Mouse (Mus musculus): Measurements from ENCODE around the gene Card9. TPM values are rescaled to one million over a fixed set of nuclear protein-coding genes. Genes with fewer than 3 reads are reported as not detected.

The Card9 gene
- polyA plus RNA-seq, 1 experiment from 2014 or later: 0.41 TPM

DNA sequence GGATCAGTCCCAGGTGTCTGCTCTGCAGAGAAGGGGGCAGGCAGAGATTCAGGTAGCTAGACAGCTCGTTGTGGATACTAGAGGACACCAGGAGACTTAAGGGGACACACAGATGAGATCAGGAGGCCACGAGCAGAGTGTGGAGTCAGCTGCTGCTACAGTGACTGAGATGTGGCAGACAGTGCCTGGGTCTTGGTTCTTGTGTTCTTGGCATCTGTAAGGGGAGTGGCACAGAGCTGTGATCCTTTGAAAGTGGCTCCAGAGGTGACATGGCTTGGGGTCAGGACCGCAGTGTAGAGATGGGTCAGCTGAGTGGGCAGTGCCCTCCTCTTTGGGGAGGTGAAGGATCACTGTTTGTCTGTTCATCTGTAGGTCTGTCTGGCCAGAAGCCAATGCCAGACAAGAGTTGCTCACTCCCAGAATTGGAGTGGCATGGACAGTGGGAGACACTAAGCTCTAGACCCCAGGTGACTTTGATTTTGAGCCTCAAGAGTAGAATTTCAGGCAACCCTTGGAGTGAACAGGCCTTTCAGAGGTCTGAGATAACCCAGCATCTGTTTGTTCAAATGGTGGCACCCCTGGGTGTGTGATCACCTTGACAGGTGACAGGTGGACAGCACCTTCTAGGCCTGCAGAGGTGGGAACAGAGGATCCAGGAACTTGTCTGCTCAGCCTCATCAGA, 42.6 kb downstream of the Card9 start:
- 92% methylated on average over 3 of the region's 3 CpGs for WGBS
- H3K4me2 ChIP-seq (ENCODE audit: low read depth): no peak overlapping the region
- H3K4me3 ChIP-seq (ENCODE audit: low read depth, low read length): no peak overlapping the region

DNA sequence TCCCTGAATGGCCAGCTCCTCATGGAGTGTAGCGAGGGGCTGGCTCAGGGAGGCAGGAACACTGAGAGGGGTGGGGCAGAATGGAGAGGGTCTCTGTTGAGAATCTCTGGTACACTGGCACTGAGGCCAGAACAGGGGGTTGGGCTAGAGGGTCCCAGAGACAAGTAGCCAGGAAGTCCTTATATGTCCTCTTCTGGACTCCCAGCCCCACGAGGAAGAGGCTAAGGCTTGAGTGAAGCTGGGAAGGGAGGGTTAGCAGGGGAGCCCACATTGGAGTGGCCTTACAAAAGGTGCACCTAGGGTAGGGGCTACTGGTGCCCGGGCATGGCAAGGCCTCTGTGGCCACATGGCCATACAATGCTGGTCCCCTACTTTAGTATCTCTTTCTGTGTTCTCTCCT, 43.3 kb downstream of the Card9 start:
- 83% methylated on average over 3 of the region's 3 CpGs for WGBS
- DNase-seq (ENCODE audit: low spot score) (no peak), ATAC-seq (ENCODE audit: insufficient read depth, low FRiP score, low TSS enrichment) (no peak)
- Histone ChIP-seq H3K4me1 (ENCODE audit: control insufficient read depth, insufficient read depth, low read length) (peaks cover 24% of the 10 kb centered on the region), H3K27me3 (ENCODE audit: control insufficient read depth, insufficient read depth, low read length) (no peaks in the 10 kb centered on the region), H3K27ac (ENCODE audit: low read depth, low read length) (no peak overlapping the region), H3K4me3 (ENCODE audit: low read depth, low read length) (no peak overlapping the region), H3K36me3 (ENCODE audit: control insufficient read depth, insufficient read depth, low read length) (no peaks in the 10 kb centered on the region), H3K9ac (ENCODE audit: low read length) (no peak overlapping the region; the same call in 1 of the 2 replicates), H3K4me2 (ENCODE audit: low read depth) (peak overlapping the region; percentile 63), H3K9me3 (ENCODE audit: control insufficient read depth, low read length) (no peaks in the 10 kb centered on the region)

More for the DNA sequence above, 42.6 kb downstream of the Card9 start:
- peaks cover 2% of the 10 kb centered on the region; the same call in 1 of the 2 replicates for H3K36me3 ChIP-seq (ENCODE audit: control insufficient read depth, insufficient read depth, low read length)
- no peaks in the 10 kb centered on the region for H3K27me3 ChIP-seq (ENCODE audit: control insufficient read depth, insufficient read depth, low read length)
- no peak overlapping the region for H3K9ac ChIP-seq (ENCODE audit: low read length)
- no peaks in the 10 kb centered on the region for H3K9me3 ChIP-seq (ENCODE audit: control insufficient read depth, low read length)
- H3K4me1 ChIP-seq (ENCODE audit: control insufficient read depth, insufficient read depth, low read length): peaks cover 24% of the 10 kb centered on the region
- H3K27ac ChIP-seq (ENCODE audit: low read depth, low read length): no peak overlapping the region
- ATAC-seq (ENCODE audit: insufficient read depth, low FRiP score, low TSS enrichment) (no peak), DNase-seq (ENCODE audit: low spot score) (no peak)

GRCm38 (mm10) chr2:26316576-26317246, 44.0 kb downstream of the Card9 start:
- Histone ChIP-seq H3K27me3 (ENCODE audit: control insufficient read depth, insufficient read depth, low read length) (no peaks in the 10 kb centered on the region), H3K4me3 (ENCODE audit: low read depth, low read length) (peak overlapping the region; percentile 52), H3K27ac (ENCODE audit: low read depth, low read length) (no peak overlapping the region), H3K9me3 (ENCODE audit: control insufficient read depth, low read length) (no peaks in the 10 kb centered on the region), H3K9ac (ENCODE audit: low read length) (peak overlapping the region; percentile 83), H3K36me3 (ENCODE audit: control insufficient read depth, insufficient read depth, low read length) (no peaks in the 10 kb centered on the region), H3K4me1 (ENCODE audit: control insufficient read depth, insufficient read depth, low read length) (peaks cover 24% of the 10 kb centered on the region), H3K4me2 (ENCODE audit: low read depth) (peak overlapping the region; percentile 63)
- 79% methylated on average over 9 of the region's 9 CpGs for WGBS
- DNase-seq (ENCODE audit: low spot score): no peak
- no peak for ATAC-seq (ENCODE audit: insufficient read depth, low FRiP score, low TSS enrichment)

DNA sequence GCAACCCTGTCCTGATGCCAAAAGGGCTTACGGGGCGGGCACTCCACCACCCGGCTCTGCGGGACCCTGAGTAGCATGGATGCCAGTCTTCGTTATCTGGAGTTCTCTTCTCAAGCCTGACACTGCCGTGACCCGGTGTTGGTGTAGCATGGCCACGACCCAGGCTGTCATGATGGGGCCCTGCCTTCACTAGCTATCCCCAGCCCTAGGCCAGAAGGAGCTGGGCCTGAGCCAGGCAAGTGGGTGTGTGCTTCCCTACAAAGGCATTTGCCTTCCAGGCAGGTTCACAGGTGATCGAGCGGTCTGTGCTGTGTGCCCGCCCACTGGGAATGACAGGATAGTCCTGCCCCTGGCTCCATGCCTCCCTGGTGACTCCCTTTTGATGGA, 44.8 kb downstream of the Card9 start:
- Histone ChIP-seq H3K9me3 (ENCODE audit: control insufficient read depth, low read length) (no peaks in the 10 kb centered on the region), H3K9ac (ENCODE audit: low read length) (peak overlapping the region; percentile 83), H3K4me2 (ENCODE audit: low read depth) (peak overlapping the region; percentile 63), H3K27me3 (ENCODE audit: control insufficient read depth, insufficient read depth, low read length) (no peaks in the 10 kb centered on the region), H3K36me3 (ENCODE audit: control insufficient read depth, insufficient read depth, low read length) (no peaks in the 10 kb centered on the region), H3K4me3 (ENCODE audit: low read depth, low read length) (peak overlapping the region; percentile 52), H3K27ac (ENCODE audit: low read depth, low read length) (peak overlapping the region; percentile 72), H3K4me1 (ENCODE audit: control insufficient read depth, insufficient read depth, low read length) (peaks cover 24% of the 10 kb centered on the region)
- peak; percentile 70 for ATAC-seq (ENCODE audit: insufficient read depth, low FRiP score, low TSS enrichment)
- WGBS: under 1% methylated on average over 11 of the region's 11 CpGs
- peak; percentile 37 for DNase-seq (ENCODE audit: low spot score)

DNA sequence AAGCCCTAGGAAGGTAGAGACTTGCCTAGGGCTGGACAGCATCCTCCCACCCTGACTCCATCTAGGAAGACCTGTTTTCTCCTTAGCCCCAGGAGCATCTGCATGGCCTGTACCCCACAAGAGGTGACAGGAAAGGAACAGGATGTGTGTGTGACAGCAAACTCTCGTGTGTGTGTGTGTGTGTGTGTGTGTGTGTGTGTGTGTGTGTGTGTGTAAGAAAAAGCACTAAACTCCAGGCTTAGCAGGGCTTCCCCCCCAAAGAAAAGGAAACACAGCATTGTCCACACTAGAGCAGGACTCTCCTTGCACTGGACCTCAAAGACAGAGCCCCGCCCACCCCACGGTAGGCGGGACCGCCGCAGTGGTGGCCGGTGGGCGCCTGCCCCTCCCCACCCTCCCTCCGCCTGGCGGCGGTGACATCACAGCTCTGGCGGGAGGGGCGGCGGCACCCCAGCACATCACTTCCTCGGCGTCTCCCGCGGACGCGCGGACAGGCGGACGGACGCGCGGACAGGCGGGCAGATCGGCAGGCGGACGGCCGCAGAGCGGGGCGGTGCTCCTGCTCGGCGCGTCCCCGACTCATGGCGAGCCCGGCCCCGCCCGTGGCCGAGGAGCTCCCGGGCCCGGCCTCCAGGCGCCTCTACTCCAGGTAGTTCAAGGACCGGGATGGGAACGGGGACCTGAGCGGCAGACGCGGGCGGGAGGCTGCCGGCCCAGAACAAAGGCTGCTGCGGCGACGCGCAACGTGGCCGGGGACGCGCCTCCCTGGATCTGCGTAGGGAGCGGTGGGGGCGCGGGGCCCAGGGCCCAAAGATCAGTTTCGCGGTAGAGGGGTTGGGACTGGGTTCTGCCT, 45.4 kb downstream of the Card9 start, which contains the start of gene Gpsm1:
Gpsm1 (plus strand) TSS at position 444 of the 853 bp plus-strand sequence.
- H3K36me3 ChIP-seq (ENCODE audit: control insufficient read depth, insufficient read depth, low read length): no peaks in the 10 kb centered on the region
- peaks cover 24% of the 10 kb centered on the region for H3K4me1 ChIP-seq (ENCODE audit: control insufficient read depth, insufficient read depth, low read length)

DNA sequence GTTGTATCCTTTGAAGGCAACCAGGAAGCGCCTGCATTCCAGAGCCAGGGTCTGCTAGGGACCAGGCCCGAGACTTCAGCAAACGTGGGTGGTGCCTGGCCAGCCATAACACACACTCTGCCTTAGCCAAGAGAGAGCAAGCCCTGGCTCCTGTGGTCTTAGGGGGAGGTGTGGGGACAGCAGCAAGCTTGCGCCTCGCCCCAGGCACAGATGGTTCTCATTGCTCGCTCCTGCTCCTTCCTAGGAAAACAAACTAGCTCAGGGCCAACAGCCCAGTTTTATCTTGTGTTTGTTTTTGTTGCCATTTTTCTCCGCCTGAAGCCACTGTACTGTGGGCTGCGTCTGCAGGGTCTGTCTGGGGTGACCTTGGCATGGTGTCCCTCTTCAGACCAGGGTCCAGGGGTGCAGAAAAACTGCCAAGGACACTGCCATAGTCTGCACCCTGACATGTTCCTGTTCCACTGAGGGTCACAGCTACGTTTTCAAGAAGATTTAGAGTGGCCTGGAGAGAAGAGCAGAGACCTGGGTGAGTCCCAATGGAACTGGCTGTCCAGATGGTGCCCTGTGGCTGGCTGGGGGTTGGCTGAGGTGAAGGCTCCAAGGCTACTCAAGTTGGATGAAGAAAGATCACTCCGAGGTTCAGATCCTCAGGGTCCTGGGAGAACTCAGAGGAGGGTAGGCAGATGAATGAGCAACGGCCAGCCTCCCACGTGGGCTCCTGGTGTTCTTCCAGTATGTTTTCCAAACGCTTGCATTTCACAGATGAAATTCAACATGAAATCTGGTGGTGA, 46.2 kb downstream of the Card9 start:
- Histone ChIP-seq H3K4me3 (ENCODE audit: low read depth, low read length) (peak overlapping the region; percentile 52; the same call in 1 of the 2 replicates), H3K27ac (ENCODE audit: low read depth, low read length) (peak overlapping the region; percentile 72), H3K36me3 (ENCODE audit: control insufficient read depth, insufficient read depth, low read length) (no peaks in the 10 kb centered on the region), H3K27me3 (ENCODE audit: control insufficient read depth, insufficient read depth, low read length) (no peaks in the 10 kb centered on the region), H3K9me3 (ENCODE audit: control insufficient read depth, low read length) (no peaks in the 10 kb centered on the region), H3K4me2 (ENCODE audit: low read depth) (peak overlapping the region; percentile 63), H3K9ac (ENCODE audit: low read length) (peak overlapping the region; percentile 23; the same call in 1 of the 2 replicates), H3K4me1 (ENCODE audit: control insufficient read depth, insufficient read depth, low read length) (peaks cover 26% of the 10 kb centered on the region)
- WGBS: 46% methylated on average over 13 of the region's 13 CpGs
- peak; percentile 53 for DNase-seq (ENCODE audit: low spot score)
- no peak for ATAC-seq (ENCODE audit: insufficient read depth, low FRiP score, low TSS enrichment)

More for the DNA sequence above, 45.4 kb downstream of the Card9 start, which contains the start of gene Gpsm1:
- Histone ChIP-seq H3K4me2 (ENCODE audit: low read depth) (peak within 1 kb of the TSS; percentile 63), H3K27ac (ENCODE audit: low read depth, low read length) (peak within 1 kb of the TSS; percentile 72), H3K9ac (ENCODE audit: low read length) (peak within 1 kb of the TSS; percentile 83), H3K4me3 (ENCODE audit: low read depth, low read length) (peak within 1 kb of the TSS; percentile 52), H3K9me3 (ENCODE audit: control insufficient read depth, low read length) (no peaks in the 10 kb centered on the region), H3K27me3 (ENCODE audit: control insufficient read depth, insufficient read depth, low read length) (no peaks in the 10 kb centered on the region)
- 0% methylated on average over 49 of the region's 66 CpGs for WGBS
- peak; percentile 92 for DNase-seq (ENCODE audit: low spot score)
- peak; percentile 86 for ATAC-seq (ENCODE audit: insufficient read depth, low FRiP score, low TSS enrichment)

DNA sequence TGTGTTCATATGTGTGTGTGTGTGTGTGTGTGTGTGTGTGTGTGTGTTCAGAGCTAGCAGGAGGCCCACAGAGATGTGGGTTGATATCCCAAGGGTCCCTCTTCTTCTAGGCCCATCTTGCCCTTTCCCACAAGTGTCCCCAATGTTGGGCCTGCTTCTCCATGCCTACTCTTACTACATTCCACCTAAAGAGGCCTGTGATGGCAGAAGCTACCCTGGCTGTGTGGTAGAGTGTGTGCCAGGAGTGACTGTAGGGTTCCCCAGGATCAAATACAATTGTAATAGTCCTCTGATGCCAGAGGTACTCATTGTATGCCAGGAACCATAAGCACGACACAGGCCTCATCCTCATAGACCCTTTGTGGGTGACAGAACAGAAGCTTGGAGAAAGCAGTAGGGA, 47.3 kb downstream of the Card9 start:
- DNase-seq (ENCODE audit: low spot score) (no peak), ATAC-seq (ENCODE audit: insufficient read depth, low FRiP score, low TSS enrichment) (no peak)
- no peaks in the 10 kb centered on the region for H3K27me3 ChIP-seq (ENCODE audit: control insufficient read depth, insufficient read depth, low read length)
- H3K4me3 ChIP-seq (ENCODE audit: low read depth, low read length): no peak overlapping the region
- no peaks in the 10 kb centered on the region for H3K9me3 ChIP-seq (ENCODE audit: control insufficient read depth, low read length)
- H3K36me3 ChIP-seq (ENCODE audit: control insufficient read depth, insufficient read depth, low read length): no peaks in the 10 kb centered on the region
- no peak overlapping the region for H3K9ac ChIP-seq (ENCODE audit: low read length)
- H3K4me2 ChIP-seq (ENCODE audit: low read depth): no peak overlapping the region
- H3K4me1 ChIP-seq (ENCODE audit: control insufficient read depth, insufficient read depth, low read length): peaks cover 30% of the 10 kb centered on the region
- WGBS: 92% methylated on average over 1 of the region's 1 CpGs
- H3K27ac ChIP-seq (ENCODE audit: low read depth, low read length): no peak overlapping the region

- WGBS: 62% methylated on average over 2 of the region's 2 CpGs
- ATAC-seq (ENCODE audit: insufficient read depth, low FRiP score, low TSS enrichment): no peak
- no peak overlapping the region for H3K4me2 ChIP-seq (ENCODE audit: low read depth)
- no peak overlapping the region for H3K27ac ChIP-seq (ENCODE audit: low read depth, low read length)
- DNase-seq (ENCODE audit: low spot score): no peak
- no peaks in the 10 kb centered on the region for H3K36me3 ChIP-seq (ENCODE audit: control insufficient read depth, insufficient read depth, low read length)
- no peaks in the 10 kb centered on the region for H3K9me3 ChIP-seq (ENCODE audit: control insufficient read depth, low read length)
- no peak overlapping the region for H3K4me3 ChIP-seq (ENCODE audit: low read depth, low read length)
- H3K9ac ChIP-seq (ENCODE audit: low read length): no peak overlapping the region
- H3K27me3 ChIP-seq (ENCODE audit: control insufficient read depth, insufficient read depth, low read length): no peaks in the 10 kb centered on the region
- H3K4me1 ChIP-seq (ENCODE audit: control insufficient read depth, insufficient read depth, low read length): peaks cover 30% of the 10 kb centered on the region
Measured at GRCm38 (mm10) chr2:26312812-26313211, 47.9 kb downstream of the Card9 start.
